Mouse (Mus musculus) urinary bladder, postnatal 14 days (tissue): ENCODE data around the gene Mylk.
A peak's percentile ranks its signal among the peaks of the same experiment; 100 is the strongest.
"Not testable (repeated sequence)": the region's sequence is repeated elsewhere in the genome, so short reads cannot be mapped to it uniquely, and the experiment has no call there.

Source experiments
- DNase-seq: peaks from one replicate; pipeline ENCODE4 v3.0.0; 2021; ENCODE audit warnings: low spot score

Mylk gene

GRCm38 (mm10) chr16:34770127-34770526 lies 25.1 kb downstream of the Mylk start:
- no peak for DNase-seq

GRCm38 (mm10) chr16:34772445-34773032 lies 27.5 kb downstream of the Mylk start:
- no peak for DNase-seq

- DNase-seq = no peak
These were observed 37.4 kb downstream of the Mylk start for GRCm38 (mm10) chr16:34782442-34782841.

- DNase-seq = no peak
These were observed 38.5 kb downstream of the Mylk start for GRCm38 (mm10) chr16:34783536-34783935.

- DNase-seq = no peak
These were observed 39.7 kb downstream of the Mylk start for GRCm38 (mm10) chr16:34784675-34785074.

GRCm38 (mm10) chr16:34792555-34792954 lies 47.5 kb downstream of the Mylk start:
- no peak for DNase-seq

GRCm38 (mm10) chr16:34793000-34793399 lies 48.0 kb downstream of the Mylk start:
- DNase-seq = no peak

- no peak for DNase-seq
These were observed 56.2 kb downstream of the Mylk start for GRCm38 (mm10) chr16:34801222-34801621.

- DNase-seq = no peak
These were observed 59.4 kb downstream of the Mylk start for GRCm38 (mm10) chr16:34804286-34805010.

- DNase-seq = peak; percentile 44
These were observed 62.1 kb downstream of the Mylk start for GRCm38 (mm10) chr16:34806883-34807767.

- DNase-seq = no peak
These were observed 62.8 kb downstream of the Mylk start for GRCm38 (mm10) chr16:34807768-34808275.

GRCm38 (mm10) chr16:34812165-34812564 lies 67.2 kb downstream of the Mylk start:
- no peak for DNase-seq

- not testable (repeated sequence) for DNase-seq
These were observed 68.2 kb downstream of the Mylk start for GRCm38 (mm10) chr16:34813161-34813560.

- no peak for DNase-seq
These were observed 68.6 kb downstream of the Mylk start for GRCm38 (mm10) chr16:34813570-34813969.

- no peak for DNase-seq
These were observed 69.6 kb downstream of the Mylk start for GRCm38 (mm10) chr16:34814612-34815011.

GRCm38 (mm10) chr16:34816548-34816947 lies 71.5 kb downstream of the Mylk start:
- DNase-seq = no peak

GRCm38 (mm10) chr16:34825111-34825744 lies 80.2 kb downstream of the Mylk start:
- peak; percentile 28 for DNase-seq

GRCm38 (mm10) chr16:34834477-34834876 lies 89.5 kb downstream of the Mylk start:
- no peak for DNase-seq

- DNase-seq = no peak
These were observed 94.1 kb downstream of the Mylk start for GRCm38 (mm10) chr16:34839004-34839703.

- no peak for DNase-seq
These were observed 94.8 kb downstream of the Mylk start for GRCm38 (mm10) chr16:34839704-34840331.

GRCm38 (mm10) chr16:34844783-34845182 lies 99.8 kb downstream of the Mylk start:
- DNase-seq = no peak
